Mouse (Mus musculus) stomach, embryonic 15.5 days (tissue): ENCODE results near the gene Hpse2. TPM values are rescaled to one million over a fixed set of nuclear protein-coding genes. Genes with fewer than 3 reads are reported as not detected.
A peak's percentile ranks its signal among the peaks of the same experiment; 100 is the strongest.

ENCODE experiments used
- ATAC-seq: fragments of 200-750 bp; cut with Nextera tagmentation; 2 replicates; pipeline ENCODE4 v1.8.0; 2017; ENCODE audit warnings: low read depth, moderate number of reproducible peaks, moderate TSS enrichment; ENCODE audit not compliant: insufficient read depth, low FRiP score
- H3K27ac ChIP-seq: fragments of 300-500 bp; sonication (generic); 2 replicates; pipeline ENCODE4 v1.5.1; 2015; ENCODE audit warnings: mild to moderate bottlenecking, inconsistent platforms
- H3K27me3 ChIP-seq: fragments of 300-500 bp; sonication (generic); replicated peaks from 2 replicates; pipeline ENCODE4 v1.6.1; 2015; ENCODE audit warnings: inconsistent platforms
- H3K36me3 ChIP-seq: fragments of 300-500 bp; sonication (generic); 2 replicates; pipeline ENCODE4 v1.6.1; 2015; ENCODE audit warnings: inconsistent platforms
- H3K4me1 ChIP-seq: fragments of 300-500 bp; sonication (generic); 2 replicates; pipeline ENCODE4 v1.6.1; 2015; ENCODE audit warnings: inconsistent platforms
- H3K4me2 ChIP-seq: fragments of 300-500 bp; sonication (generic); 2 replicates; pipeline ENCODE4 v1.6.1; 2015; ENCODE audit warnings: mild to moderate bottlenecking, inconsistent platforms
- H3K4me3 ChIP-seq: fragments of 300-500 bp; sonication (generic); replicated peaks from 2 replicates; pipeline ENCODE4 v1.5.1; 2015; ENCODE audit warnings: inconsistent platforms
- H3K9ac ChIP-seq: fragments of 300-500 bp; sonication (generic); 2 replicates; pipeline ENCODE4 v1.6.1; 2015; ENCODE audit warnings: inconsistent platforms
- H3K9me3 ChIP-seq: fragments of 300-500 bp; sonication (generic); 2 replicates; pipeline ENCODE4 v1.6.1; 2016; ENCODE audit warnings: inconsistent platforms
- WGBS: fragments of 180-500 bp; shearing (Covaris S2); methylation state at CpG from one replicate; pipeline ENCODE4 v1.1.7; 2015; 5-methylcytosine and 5-hydroxymethylcytosine counted together
- polyA plus RNA-seq: library from polyadenylated mRNA; unstranded; fragments of >200 nt; fragmentation: Nextera tagmentation; extraction: Ambion mirVana; gene quantifications from 2 replicates; pipeline ENCODE4 v1.2.1, GENCODE M21; 2015

The Hpse2 gene
- polyA plus RNA-seq, 1 experiment from 2014 or later, result 7.0 TPM

GRCm38 (mm10) chr19:42837591-42837990 lies 550.6 kb downstream of the Hpse2 start:
- H3K27me3 ChIP-seq, result no peaks in the 10 kb centered on the region
- H3K36me3 ChIP-seq, result no peaks in the 10 kb centered on the region
- H3K9me3 ChIP-seq, result no peaks in the 10 kb centered on the region
- ATAC-seq, result no peak
- H3K4me1 ChIP-seq, result no peaks in the 10 kb centered on the region
- no peak overlapping the region for H3K9ac ChIP-seq
- H3K4me2 ChIP-seq, result no peak overlapping the region
- WGBS, result 58% methylated on average over 10 of the region's 10 CpGs
- no peak overlapping the region for H3K4me3 ChIP-seq
- H3K27ac ChIP-seq, result no peak overlapping the region

GRCm38 (mm10) chr19:42833126-42833525 lies 555.0 kb downstream of the Hpse2 start:
- Histone ChIP-seq H3K27ac (no peak overlapping the region), H3K9ac (no peak overlapping the region), H3K4me1 (no peaks in the 10 kb centered on the region), H3K9me3 (no peaks in the 10 kb centered on the region), H3K36me3 (no peaks in the 10 kb centered on the region), H3K4me3 (no peak overlapping the region), H3K27me3 (no peaks in the 10 kb centered on the region), H3K4me2 (no peak overlapping the region)
- no peak for ATAC-seq
- WGBS, result 87% methylated on average over 7 of the region's 7 CpGs

- H3K4me3 ChIP-seq, result no peak overlapping the region
- no peak overlapping the region for H3K9ac ChIP-seq
- H3K9me3 ChIP-seq, result no peaks in the 10 kb centered on the region
- no peaks in the 10 kb centered on the region for H3K4me1 ChIP-seq
- 78% methylated on average over 2 of the region's 2 CpGs for WGBS
- H3K4me2 ChIP-seq, result no peak overlapping the region
- no peak overlapping the region for H3K27ac ChIP-seq
- no peaks in the 10 kb centered on the region for H3K36me3 ChIP-seq
- peak; percentile 65 for ATAC-seq
- H3K27me3 ChIP-seq, result no peaks in the 10 kb centered on the region
These were observed 555.9 kb downstream of the Hpse2 start for GRCm38 (mm10) chr19:42832251-42832650.

DNA sequence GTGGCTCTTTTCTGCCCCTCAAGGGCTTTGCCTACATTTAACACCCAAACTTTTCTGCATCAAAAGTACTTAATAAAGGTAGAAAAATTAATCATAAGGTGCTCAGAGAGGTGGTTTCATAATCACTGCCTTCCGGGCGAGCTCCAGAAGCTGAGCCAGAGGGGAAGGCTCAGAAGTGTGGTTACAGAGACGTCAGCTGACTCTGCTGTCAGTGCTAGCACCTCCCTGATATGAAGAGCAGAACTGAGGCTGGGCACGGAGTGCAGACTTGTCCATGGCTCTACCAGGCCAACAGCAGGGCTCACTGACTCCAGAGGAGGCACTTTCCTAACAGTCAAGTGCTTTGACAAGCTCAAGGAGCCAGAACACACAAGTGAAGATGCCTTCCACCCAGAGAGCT lies 559.0 kb downstream of the Hpse2 start:
- Histone ChIP-seq H3K9ac (no peak overlapping the region), H3K27ac (no peak overlapping the region), H3K4me3 (no peak overlapping the region), H3K4me2 (no peak overlapping the region), H3K27me3 (no peaks in the 10 kb centered on the region), H3K4me1 (no peaks in the 10 kb centered on the region), H3K36me3 (no peaks in the 10 kb centered on the region), H3K9me3 (no peaks in the 10 kb centered on the region)
- ATAC-seq, result no peak
- WGBS, result 55% methylated on average over 4 of the region's 4 CpGs

DNA sequence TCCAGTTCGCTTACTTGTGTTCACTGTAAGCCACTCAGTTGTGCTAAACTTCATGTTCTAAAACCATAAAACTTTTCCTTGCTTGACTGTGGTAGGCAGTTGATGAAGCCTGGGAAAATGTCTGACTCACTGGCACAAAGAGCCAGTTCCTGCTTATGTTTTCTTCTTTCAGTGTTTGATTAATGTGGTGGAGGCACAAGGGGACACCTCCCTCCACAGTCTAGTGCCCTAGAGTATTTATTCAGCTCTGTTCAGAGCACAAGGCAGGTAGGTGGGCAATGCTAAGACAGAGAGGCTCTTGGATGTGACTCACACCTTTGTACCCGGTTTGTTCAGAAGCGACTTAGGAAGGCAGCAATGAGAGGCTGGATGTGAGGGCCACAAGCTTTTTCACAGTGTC lies 560.3 kb downstream of the Hpse2 start:
- no peaks in the 10 kb centered on the region for H3K36me3 ChIP-seq
- peak; percentile 31; the same call in 1 of the 2 replicates for ATAC-seq
- 68% methylated on average over 3 of the region's 3 CpGs for WGBS
- no peaks in the 10 kb centered on the region for H3K4me1 ChIP-seq
- no peaks in the 10 kb centered on the region for H3K27me3 ChIP-seq
- no peak overlapping the region for H3K27ac ChIP-seq
- no peak overlapping the region for H3K4me3 ChIP-seq
- H3K9me3 ChIP-seq, result no peaks in the 10 kb centered on the region
- H3K9ac ChIP-seq, result no peak overlapping the region
- no peak overlapping the region for H3K4me2 ChIP-seq

GRCm38 (mm10) chr19:42820109-42820508 lies 568.0 kb downstream of the Hpse2 start:
- Histone ChIP-seq H3K4me1 (no peaks in the 10 kb centered on the region), H3K9me3 (no peaks in the 10 kb centered on the region), H3K4me3 (no peak overlapping the region), H3K9ac (no peak overlapping the region), H3K27ac (no peak overlapping the region), H3K36me3 (no peaks in the 10 kb centered on the region), H3K4me2 (no peak overlapping the region), H3K27me3 (no peaks in the 10 kb centered on the region)
- 80% methylated on average over 5 of the region's 5 CpGs for WGBS
- ATAC-seq, result no peak

DNA sequence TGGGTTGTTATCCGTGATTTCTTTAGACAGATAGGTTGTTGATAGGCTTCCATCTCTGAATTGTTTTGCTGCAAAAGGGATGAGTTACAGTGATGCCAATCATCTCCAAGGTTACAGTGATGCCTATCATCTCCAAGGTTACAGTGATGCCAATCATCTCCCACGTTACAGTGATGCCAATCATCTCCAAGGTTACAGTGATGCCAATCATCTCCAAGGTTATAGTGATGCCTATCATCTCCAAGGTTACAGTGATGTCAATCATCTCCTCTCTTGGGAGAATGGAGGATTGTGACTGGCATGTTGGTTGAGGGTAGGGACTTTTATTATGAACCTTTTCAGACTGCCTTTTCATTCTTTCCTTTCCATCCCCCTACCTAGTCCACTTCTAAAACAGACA lies 570.4 kb downstream of the Hpse2 start:
- H3K4me1 ChIP-seq, result no peaks in the 10 kb centered on the region
- H3K4me2 ChIP-seq, result no peak overlapping the region
- no peak overlapping the region for H3K4me3 ChIP-seq
- 73% methylated on average over 2 of the region's 2 CpGs for WGBS
- no peak for ATAC-seq
- H3K9me3 ChIP-seq, result no peaks in the 10 kb centered on the region
- H3K27ac ChIP-seq, result no peak overlapping the region
- H3K36me3 ChIP-seq, result no peaks in the 10 kb centered on the region
- H3K27me3 ChIP-seq, result no peaks in the 10 kb centered on the region
- H3K9ac ChIP-seq, result no peak overlapping the region

GRCm38 (mm10) chr19:42816261-42816660 lies 571.9 kb downstream of the Hpse2 start:
- WGBS, result 78% methylated on average over 2 of the region's 2 CpGs
- Histone ChIP-seq H3K4me3 (no peak overlapping the region), H3K27me3 (no peaks in the 10 kb centered on the region), H3K9ac (no peak overlapping the region), H3K36me3 (no peaks in the 10 kb centered on the region), H3K27ac (no peak overlapping the region), H3K4me1 (no peaks in the 10 kb centered on the region), H3K4me2 (no peak overlapping the region), H3K9me3 (no peaks in the 10 kb centered on the region)
- no peak for ATAC-seq

GRCm38 (mm10) chr19:42810140-42810539 lies 578.0 kb downstream of the Hpse2 start:
- H3K36me3 ChIP-seq, result no peaks in the 10 kb centered on the region
- ATAC-seq, result no peak
- no peaks in the 10 kb centered on the region for H3K9me3 ChIP-seq
- no peak overlapping the region for H3K9ac ChIP-seq
- no peak overlapping the region for H3K4me2 ChIP-seq
- H3K4me1 ChIP-seq, result no peaks in the 10 kb centered on the region
- no peak overlapping the region for H3K4me3 ChIP-seq
- no peak overlapping the region for H3K27ac ChIP-seq
- 71% methylated on average over 5 of the region's 5 CpGs for WGBS
- H3K27me3 ChIP-seq, result no peaks in the 10 kb centered on the region

- Histone ChIP-seq H3K9me3 (no peaks in the 10 kb centered on the region), H3K9ac (no peak overlapping the region), H3K27ac (no peak overlapping the region), H3K4me2 (no peak overlapping the region), H3K4me1 (no peaks in the 10 kb centered on the region), H3K36me3 (no peaks in the 10 kb centered on the region), H3K4me3 (no peak overlapping the region), H3K27me3 (no peaks in the 10 kb centered on the region)
- WGBS, result 75% methylated on average over 10 of the region's 10 CpGs
- ATAC-seq, result no peak
These were observed 578.7 kb downstream of the Hpse2 start for GRCm38 (mm10) chr19:42809491-42809890.

GRCm38 (mm10) chr19:42797866-42798265 lies 590.3 kb downstream of the Hpse2 start:
- WGBS, result 58% methylated on average over 2 of the region's 2 CpGs

DNA sequence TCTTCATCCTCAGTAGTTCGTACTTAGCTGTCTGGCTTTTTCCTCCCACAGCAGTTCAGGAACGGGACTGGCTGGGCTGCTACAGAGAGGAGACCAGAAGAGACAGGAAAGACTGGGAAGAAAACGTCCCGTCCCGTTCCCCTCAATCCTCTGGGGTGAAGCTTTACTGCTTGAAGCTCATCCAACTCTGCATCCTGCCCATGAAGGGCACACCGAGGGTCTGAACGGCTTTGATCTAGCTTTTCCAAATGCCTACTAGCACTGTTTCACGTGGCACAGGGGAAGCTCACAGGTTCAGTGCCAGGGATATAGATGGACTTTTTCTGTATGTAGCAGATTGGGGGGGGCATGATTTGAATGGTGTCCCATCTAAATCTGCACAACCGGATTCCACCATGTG lies 592.4 kb downstream of the Hpse2 start:
- no peak for ATAC-seq

More at GRCm38 (mm10) chr19:42797866-42798265, 590.3 kb downstream of the Hpse2 start:
- Histone ChIP-seq H3K36me3 (no peaks in the 10 kb centered on the region), H3K4me1 (peaks cover 11% of the 10 kb centered on the region), H3K27me3 (no peaks in the 10 kb centered on the region), H3K4me3 (no peak overlapping the region), H3K27ac (no peak overlapping the region), H3K4me2 (no peak overlapping the region), H3K9me3 (no peaks in the 10 kb centered on the region), H3K9ac (no peak overlapping the region)
- no peak for ATAC-seq

More for the DNA sequence above, 592.4 kb downstream of the Hpse2 start:
- Histone ChIP-seq H3K4me3 (no peak overlapping the region; the same call in 1 of the 2 replicates), H3K36me3 (no peaks in the 10 kb centered on the region), H3K4me2 (peak overlapping the region; percentile 81), H3K4me1 (peaks cover 11% of the 10 kb centered on the region), H3K27me3 (no peaks in the 10 kb centered on the region), H3K27ac (no peak overlapping the region), H3K9me3 (no peaks in the 10 kb centered on the region), H3K9ac (no peak overlapping the region)
- WGBS, result 37% methylated on average over 9 of the region's 9 CpGs
